8 mouse cellular contexts compared by ENCODE assay signal in genomic region chr7:142581186-142581585, GRCm38 (mm10). TPM values are rescaled to one million over a fixed set of nuclear protein-coding genes. Genes with fewer than 3 reads are reported as not detected.
A peak's percentile ranks its signal among the peaks of the same experiment; 100 is the strongest.
DNase-seq lines count a peak whose midpoint lies in the region; ATAC-seq lines count a peak whose summit lies in the region.

No protein-coding gene starts in this region.

- intact Hi-C loops in heart, postnatal 14 days (cut with DNase I): loop anchor here (2.0 to 5.0 kb wide), 3 partner anchors 140 to 264 kb away; partner anchors contain the start of gene Tnni2

- no peak overlapping the region for H3K4me3 ChIP-seq in heart, embryonic 10.5 days
- H3K4me3 ChIP-seq in lung, embryonic 15.5 days: no peak overlapping the region
- no peak overlapping the region for H3K4me3 ChIP-seq in hindbrain, embryonic 13.5 days
- H3K4me3 ChIP-seq in neural tube, embryonic 14.5 days (ENCODE audit: low read depth, low read length): no peak overlapping the region
- no peak overlapping the region for H3K4me3 ChIP-seq in kidney, embryonic 14.5 days (ENCODE audit: low read length)

- peaks cover 31% of the 10 kb centered on the region for H3K4me1 ChIP-seq in heart, embryonic 10.5 days
- peaks cover 18% of the 10 kb centered on the region for H3K4me1 ChIP-seq in lung, embryonic 15.5 days
- H3K4me1 ChIP-seq in hindbrain, embryonic 13.5 days (replicated peaks): 0 out of 2 replicates have a peak, but pooled peaks cover 7% of the 10 kb centered on the region
- H3K4me1 ChIP-seq in neural tube, embryonic 14.5 days (ENCODE audit: control insufficient read depth, insufficient read depth, low read length): no peaks in the 10 kb centered on the region
- 0 out of 2 replicates have a peak, but pooled peaks cover 3% of the 10 kb centered on the region for H3K4me1 ChIP-seq in kidney, embryonic 14.5 days (ENCODE audit: control insufficient read depth, insufficient read depth, low read length)

- ATAC-seq in lung, embryonic 15.5 days (ENCODE audit: borderline replicate concordance, extremely low read depth, low FRiP score, low TSS enrichment): no peak
- no peak for ATAC-seq in hindbrain, embryonic 13.5 days (ENCODE audit: low FRiP score)
- ATAC-seq in neural tube, embryonic 14.5 days (ENCODE audit: low read depth): no peak
- no peak for ATAC-seq in kidney, embryonic 14.5 days (ENCODE audit: low FRiP score, low TSS enrichment)

- H3K9ac ChIP-seq in lung, embryonic 15.5 days: no peak overlapping the region
- H3K9ac ChIP-seq in hindbrain, embryonic 13.5 days: no peak overlapping the region
- no peak overlapping the region for H3K9ac ChIP-seq in neural tube, embryonic 14.5 days (replicated peaks; ENCODE audit: low read depth, low read length)
- H3K9ac ChIP-seq in kidney, embryonic 14.5 days (ENCODE audit: low read depth, low read length): no peak overlapping the region; the same call in 1 of the 2 replicates

- peaks cover 12% of the 10 kb centered on the region; the same call in 1 of the 2 replicates for H3K9me3 ChIP-seq in heart, embryonic 10.5 days
- H3K9me3 ChIP-seq in lung, embryonic 15.5 days: peaks cover 10% of the 10 kb centered on the region
- H3K9me3 ChIP-seq in hindbrain, embryonic 13.5 days: 0 out of 2 replicates have a peak, but pooled peaks cover 13% of the 10 kb centered on the region
- no peaks in the 10 kb centered on the region for H3K9me3 ChIP-seq in neural tube, embryonic 14.5 days (ENCODE audit: control insufficient read depth, low read length)
- peaks cover 11% of the 10 kb centered on the region for H3K9me3 ChIP-seq in kidney, embryonic 14.5 days (ENCODE audit: control insufficient read depth, low read length)

- H3K36me3 ChIP-seq in heart, embryonic 10.5 days: peaks cover 7% of the 10 kb centered on the region
- no peaks in the 10 kb centered on the region for H3K36me3 ChIP-seq in lung, embryonic 15.5 days
- no peaks in the 10 kb centered on the region for H3K36me3 ChIP-seq in hindbrain, embryonic 13.5 days
- no peaks in the 10 kb centered on the region for H3K36me3 ChIP-seq in neural tube, embryonic 14.5 days (ENCODE audit: control insufficient read depth, insufficient read depth, low read length)
- peaks cover 5% of the 10 kb centered on the region; the same call in 1 of the 2 replicates for H3K36me3 ChIP-seq in kidney, embryonic 14.5 days (ENCODE audit: control insufficient read depth, insufficient read depth, low read length)

- 0 out of 2 replicates have a peak overlapping the region, but pooled peaks have one; percentile 43 for H3K27ac ChIP-seq in heart, embryonic 10.5 days
- no peak overlapping the region for H3K27ac ChIP-seq in lung, embryonic 15.5 days
- H3K27ac ChIP-seq in hindbrain, embryonic 13.5 days: no peak overlapping the region
- no peak overlapping the region for H3K27ac ChIP-seq in neural tube, embryonic 14.5 days (ENCODE audit: low read depth, low read length)
- no peak overlapping the region for H3K27ac ChIP-seq in kidney, embryonic 14.5 days (ENCODE audit: low read depth, low read length)

- H3K4me2 ChIP-seq in lung, embryonic 15.5 days: peak overlapping the region; percentile 56; the same call in 1 of the 2 replicates
- H3K4me2 ChIP-seq in hindbrain, embryonic 13.5 days: peak overlapping the region; percentile 59
- peak overlapping the region; percentile 41 for H3K4me2 ChIP-seq in neural tube, embryonic 14.5 days (ENCODE audit: low read depth, low read length)
- no peak overlapping the region for H3K4me2 ChIP-seq in kidney, embryonic 14.5 days (replicated peaks; ENCODE audit: low read depth, low read length)

- no peaks in the 10 kb centered on the region for H3K27me3 ChIP-seq in heart, embryonic 10.5 days (ENCODE audit: insufficient read depth, poor library complexity, severe bottlenecking)
- H3K27me3 ChIP-seq in lung, embryonic 15.5 days: no peaks in the 10 kb centered on the region
- peaks cover 19% of the 10 kb centered on the region; the same call in 1 of the 2 replicates for H3K27me3 ChIP-seq in hindbrain, embryonic 13.5 days
- no peaks in the 10 kb centered on the region for H3K27me3 ChIP-seq in neural tube, embryonic 14.5 days (ENCODE audit: control insufficient read depth, insufficient read depth, low read length)
- no peaks in the 10 kb centered on the region for H3K27me3 ChIP-seq in kidney, embryonic 14.5 days (ENCODE audit: control insufficient read depth, insufficient read depth, low read length)

- WGBS in heart, embryonic 10.5 days: 54% methylated on average over 7 of the region's 7 CpGs
- 67% methylated on average over 7 of the region's 7 CpGs for WGBS in lung, embryonic 15.5 days
- WGBS in hindbrain, embryonic 13.5 days: 44% methylated on average over 7 of the region's 7 CpGs
- 38% methylated on average over 7 of the region's 7 CpGs for WGBS in neural tube, embryonic 14.5 days
- 58% methylated on average over 7 of the region's 7 CpGs for WGBS in kidney, embryonic 14.5 days

- DNase-seq in heart, embryonic 10.5 days (ENCODE audit: low spot score): no peak
- no peak for DNase-seq in heart, postnatal 14 days
- DNase-seq in lung, postnatal 10 days: no peak
- no peak for DNase-seq in Muller cell, postnatal 12 days (ENCODE audit: inconsistent ontology term)

RNA-seq across cellular contexts. Expression of gene Mrpl23, which starts 48.7 kb away (rescaled TPM):
- 17.1 and 25.1 TPM in 2 replicates for polyA plus RNA-seq in heart, embryonic 10.5 days (2016; fragmentation: Nextera tagmentation; extraction: Ambion mirVana)
- total RNA-seq in heart, postnatal 14 days (2021): 1 to 10 TPM; 2.7 to 7.4 TPM
- 22.8 and 28.3 TPM in 2 replicates for polyA plus RNA-seq in lung, embryonic 15.5 days (2015; fragmentation: Nextera tagmentation; extraction: Ambion mirVana)
- polyA plus RNA-seq in hindbrain, embryonic 13.5 days (2015; fragmentation: Nextera tagmentation; extraction: Ambion mirVana): 16.9 and 19.5 TPM in 2 replicates
- polyA plus RNA-seq in neural tube, embryonic 14.5 days (2014; fragmentation: Nextera tagmentation; extraction: Ambion mirVana): 16.0 and 21.4 TPM in 2 replicates
- 30.3 and 33.4 TPM in 2 replicates for polyA plus RNA-seq in kidney, embryonic 14.5 days (2014; fragmentation: Nextera tagmentation; extraction: Ambion mirVana)
